Mouse (Mus musculus) liver (tissue): ENCODE results near the gene Wdr90.
"Not testable (repeated sequence)": the region's sequence is repeated elsewhere in the genome, so short reads cannot be mapped to it uniquely, and the experiment has no call there.

Experiments
- DNase-seq: peaks from one replicate; pipeline ENCODE4 v3.0.0-alpha.2; 2020; ENCODE audit warnings: mixed read lengths

Gene Wdr90

DNA sequence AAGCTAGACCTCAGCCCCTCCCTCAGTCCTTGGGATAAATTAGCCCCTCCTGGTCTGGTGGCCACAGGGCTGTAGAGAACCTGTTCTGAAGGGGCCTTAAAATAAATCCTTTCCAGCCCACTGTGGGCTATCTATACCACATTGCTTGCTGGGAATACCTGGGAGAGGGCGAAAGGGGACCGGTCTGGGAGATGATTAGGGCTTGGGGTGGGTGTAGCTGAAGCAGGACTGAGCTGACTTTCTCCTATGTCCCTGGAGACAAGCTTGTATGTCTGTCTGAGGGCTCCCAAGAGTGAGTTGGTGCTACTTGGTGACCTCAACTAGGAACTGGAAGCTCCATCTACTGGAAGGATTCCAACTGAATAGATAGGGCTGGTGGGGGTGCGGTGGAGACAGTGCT is 15.7 kb upstream of the Wdr90 start:
- no peak for DNase-seq

DNA sequence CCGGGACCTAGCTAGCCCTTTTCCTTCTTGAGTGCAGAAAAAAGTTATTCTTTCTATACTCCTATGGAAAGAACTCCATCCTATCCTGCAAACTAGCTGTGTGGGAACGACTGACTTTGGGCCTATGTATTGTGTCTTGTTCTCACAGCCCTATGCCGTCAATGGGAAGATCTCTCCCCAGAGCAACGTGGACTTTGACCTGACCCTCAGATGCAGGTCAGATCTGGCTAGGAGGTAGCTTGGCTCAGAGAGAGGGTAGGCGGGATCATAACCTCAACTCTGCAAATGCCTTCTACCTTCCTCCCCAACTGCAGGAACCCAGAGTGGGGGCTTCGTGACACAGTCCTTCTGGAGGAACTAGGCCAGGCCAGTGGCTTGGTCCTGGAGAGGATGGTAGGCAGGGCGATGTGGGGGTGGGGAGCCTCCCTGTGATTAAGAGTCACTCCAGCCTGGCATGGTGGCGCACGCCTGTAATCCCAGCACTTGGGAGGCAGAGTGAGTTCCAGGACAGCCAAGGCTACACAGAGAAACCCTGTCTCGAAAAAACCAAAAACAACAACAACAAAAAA is 15.1 kb upstream of the Wdr90 start:
- DNase-seq: peak; percentile 27

GRCm38 (mm10) chr17:25875171-25876136 is 14.2 kb upstream of the Wdr90 start:
- peak; percentile 91 for DNase-seq

DNA sequence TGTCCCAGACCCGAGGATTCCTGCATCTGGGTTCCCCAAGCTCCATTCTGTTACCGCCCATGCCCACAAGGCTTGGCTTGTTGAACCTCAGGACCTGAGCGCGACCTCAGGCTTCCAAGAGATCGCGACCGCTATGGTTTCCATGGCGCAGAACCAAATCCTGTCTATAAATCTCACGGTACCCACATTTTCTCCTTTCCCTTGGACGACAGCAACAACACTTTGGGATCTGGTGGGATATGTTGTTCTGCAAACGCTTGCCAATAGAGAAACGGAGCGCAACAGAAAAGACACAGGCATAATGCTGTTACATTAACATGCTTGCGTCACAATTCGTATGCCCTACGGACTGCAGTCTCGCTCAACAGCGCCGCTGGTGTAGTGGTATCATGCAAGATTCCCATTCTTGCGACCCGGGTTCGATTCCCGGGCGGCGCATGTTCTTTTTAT is 13.4 kb upstream of the Wdr90 start, which contains the start of gene Mettl26:
Mettl26 (plus strand) TSS at position 354 of the 450 bp plus-strand sequence.
- DNase-seq: peak; percentile 95

DNA sequence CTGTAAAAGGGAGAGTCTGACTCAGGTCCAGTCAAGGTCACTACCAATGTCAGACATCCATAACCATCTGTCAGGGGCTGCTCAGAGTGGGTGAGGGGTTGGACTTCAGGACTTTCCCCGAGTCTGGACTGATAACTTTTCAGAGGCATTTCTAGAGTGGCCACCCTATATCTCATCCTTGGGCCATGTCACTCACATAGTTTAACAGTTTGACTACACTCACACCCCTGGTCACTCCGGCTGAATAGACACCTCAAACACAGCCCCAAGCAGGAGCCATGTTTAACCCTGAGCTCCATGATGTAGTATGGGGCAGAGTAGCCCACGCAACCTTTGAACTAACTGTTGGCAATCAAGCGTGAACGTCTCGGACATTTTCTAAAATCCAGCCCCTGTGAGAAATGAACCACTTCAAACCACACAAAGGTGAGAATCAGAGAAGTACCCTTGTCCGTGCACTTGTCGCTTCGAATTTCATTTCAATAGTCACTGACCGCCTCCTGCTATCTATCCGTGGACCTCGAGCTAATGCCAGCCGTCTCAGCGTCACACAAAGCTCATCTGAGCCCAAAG is 12.9 kb upstream of the Wdr90 start:
- DNase-seq: no peak

- DNase-seq: no peak
Measured at GRCm38 (mm10) chr17:25873405-25874147, 12.3 kb upstream of the Wdr90 start.

GRCm38 (mm10) chr17:25872676-25873075 is 11.4 kb upstream of the Wdr90 start:
- DNase-seq: no peak

DNA sequence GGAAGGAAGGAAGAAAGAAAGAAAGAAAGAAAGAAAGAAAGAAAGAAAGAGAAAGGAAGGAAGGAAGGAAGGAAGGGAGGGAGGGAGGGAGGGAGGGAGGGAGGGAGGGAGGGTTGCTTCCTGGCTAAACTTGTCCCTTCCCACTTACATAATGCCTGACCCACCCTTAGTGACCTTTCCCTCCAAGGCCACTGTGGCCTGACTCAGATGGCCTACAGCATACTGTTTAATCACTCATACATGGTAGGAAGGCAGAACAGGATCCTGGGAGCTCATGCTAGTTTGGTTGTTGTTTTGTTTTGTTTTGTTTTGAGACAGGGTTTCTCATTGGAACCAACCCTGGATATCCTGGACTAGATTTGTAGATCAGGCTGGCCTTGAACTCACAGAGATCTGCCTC is 10.3 kb upstream of the Wdr90 start:
- DNase-seq: not testable (repeated sequence)

DNA sequence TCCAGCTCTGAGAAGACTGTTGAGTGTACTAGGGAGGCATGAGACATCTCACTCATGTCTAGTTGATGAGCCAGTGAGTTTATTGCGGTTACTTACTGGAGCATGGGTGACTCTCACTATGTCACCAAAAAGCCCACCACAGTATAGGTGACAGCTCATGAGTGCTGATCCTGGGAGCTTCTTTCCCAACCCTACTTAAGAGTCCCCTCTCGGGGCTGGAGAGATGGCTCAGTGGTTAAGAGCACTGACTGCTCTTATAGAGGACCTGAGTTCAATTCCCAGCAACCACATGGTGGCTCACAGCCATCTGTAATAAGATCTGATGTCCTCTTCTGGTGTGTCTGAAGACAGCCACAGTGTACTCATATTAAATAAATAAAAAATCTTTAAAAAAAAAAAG is 8.7 kb upstream of the Wdr90 start:
- no peak for DNase-seq

DNA sequence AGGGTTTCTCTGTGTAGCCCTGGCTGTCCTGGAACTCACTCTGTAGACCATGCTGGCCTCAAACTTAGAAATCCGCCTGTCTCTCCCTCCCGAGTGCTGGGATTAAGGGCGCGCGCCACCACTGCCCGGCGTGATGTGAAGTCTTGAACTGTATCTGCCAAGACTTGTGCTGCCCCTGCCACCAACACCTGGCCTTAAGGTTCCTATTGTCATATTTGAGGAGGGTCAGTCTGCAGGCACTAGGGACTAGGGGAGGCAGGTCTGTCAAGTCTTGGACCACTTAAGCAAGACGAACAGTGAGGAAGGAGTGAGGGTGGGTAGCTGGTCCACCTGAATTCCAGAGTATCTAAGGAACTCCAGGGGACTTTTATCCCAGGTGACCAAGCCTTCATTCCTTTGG is 8.2 kb upstream of the Wdr90 start:
- DNase-seq: no peak

- DNase-seq: peak; percentile 80
Measured at GRCm38 (mm10) chr17:25868601-25869191, 7.4 kb upstream of the Wdr90 start, which contains the start of gene Mcrip2. Gene Mcrip2, minus strand, starts transcription at chr17:25868764.

GRCm38 (mm10) chr17:25867836-25868600 is 6.7 kb upstream of the Wdr90 start:
- DNase-seq: peak; percentile 45

GRCm38 (mm10) chr17:25867509-25867835 is 6.2 kb upstream of the Wdr90 start:
- DNase-seq: peak; percentile 30

DNA sequence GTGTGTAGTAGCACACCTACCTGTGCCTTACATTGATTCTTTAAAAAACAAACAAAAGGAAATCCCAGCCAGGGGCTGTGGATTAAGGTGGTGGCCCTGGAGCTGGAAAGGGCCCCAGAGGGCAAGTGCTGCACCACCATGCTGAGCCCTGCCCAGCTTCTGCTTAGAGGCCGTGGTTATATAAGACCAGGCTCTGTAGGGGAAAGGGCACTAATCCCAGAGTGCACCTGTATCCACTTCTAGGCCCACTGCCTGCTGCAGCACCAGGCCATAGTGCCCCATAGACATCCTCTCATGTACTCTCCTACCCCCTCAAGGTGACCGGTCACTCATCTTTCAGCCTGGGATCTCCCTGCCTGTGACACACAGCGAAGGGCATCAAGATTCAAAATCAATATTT is 4.9 kb upstream of the Wdr90 start:
- DNase-seq: no peak

- DNase-seq: no peak
Measured at GRCm38 (mm10) chr17:25865288-25865687, 4.0 kb upstream of the Wdr90 start.

DNA sequence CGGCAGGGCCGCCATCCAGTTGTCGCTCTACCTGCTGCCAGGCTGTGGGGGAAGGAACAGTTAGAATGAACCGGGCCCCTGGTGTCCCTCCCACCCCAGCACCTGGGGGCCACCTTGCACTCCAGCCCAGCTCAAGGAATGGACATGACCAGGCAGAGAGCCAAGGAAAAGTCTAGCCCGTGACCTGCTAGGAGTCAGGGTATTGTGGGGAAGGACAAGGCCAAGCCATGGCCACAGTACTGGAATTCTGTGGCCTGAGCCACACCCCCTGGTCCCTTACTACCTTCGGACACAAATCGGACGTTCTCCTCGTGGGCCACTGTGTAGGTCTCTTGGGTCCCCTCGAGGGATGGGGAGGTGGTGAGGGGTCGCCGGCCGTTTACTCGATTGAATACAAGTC is 3.0 kb upstream of the Wdr90 start:
- no peak for DNase-seq

- no peak for DNase-seq
Measured at GRCm38 (mm10) chr17:25863681-25864080, 2.4 kb upstream of the Wdr90 start.

GRCm38 (mm10) chr17:25861704-25862612 is 657 bp upstream of the Wdr90 start:
- no peak for DNase-seq

- DNase-seq: no peak
Measured at GRCm38 (mm10) chr17:25860229-25860628, 1.1 kb downstream of the Wdr90 start.

DNA sequence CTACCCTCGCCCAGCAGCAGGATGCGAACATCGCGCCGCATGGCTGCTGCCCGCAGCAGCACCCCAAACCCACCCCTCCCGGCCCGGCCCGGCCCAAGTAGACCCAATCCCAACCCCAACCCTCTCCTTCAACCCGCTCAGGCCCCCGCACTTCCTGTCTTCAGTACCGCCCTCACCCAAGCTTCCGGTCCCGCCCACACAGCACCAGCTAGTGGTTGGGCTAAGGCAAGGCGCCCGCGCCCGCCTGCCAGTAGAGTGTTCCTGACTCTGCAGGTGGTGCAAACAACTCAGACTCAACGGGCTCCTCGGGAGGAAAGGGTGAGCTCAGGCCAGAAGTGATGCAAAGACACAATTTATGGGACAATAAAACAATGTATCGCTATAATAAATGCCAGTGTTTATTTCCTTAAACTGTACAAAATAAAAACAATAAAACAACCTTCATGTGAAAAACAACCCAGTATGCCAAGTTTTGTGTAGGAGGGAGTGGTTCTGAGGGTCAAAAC is 16.9 kb downstream of the Wdr90 start, which contains the start of gene Rhot2:
Rhot2 (minus strand) TSS at position 456 of the 506 bp plus-strand sequence.
- DNase-seq: peak; percentile 96
